Mouse (Mus musculus): Measurements from ENCODE around the gene Bsn.
A peak's percentile ranks its signal among the peaks of the same experiment; 100 is the strongest.

Bsn gene

DNA sequence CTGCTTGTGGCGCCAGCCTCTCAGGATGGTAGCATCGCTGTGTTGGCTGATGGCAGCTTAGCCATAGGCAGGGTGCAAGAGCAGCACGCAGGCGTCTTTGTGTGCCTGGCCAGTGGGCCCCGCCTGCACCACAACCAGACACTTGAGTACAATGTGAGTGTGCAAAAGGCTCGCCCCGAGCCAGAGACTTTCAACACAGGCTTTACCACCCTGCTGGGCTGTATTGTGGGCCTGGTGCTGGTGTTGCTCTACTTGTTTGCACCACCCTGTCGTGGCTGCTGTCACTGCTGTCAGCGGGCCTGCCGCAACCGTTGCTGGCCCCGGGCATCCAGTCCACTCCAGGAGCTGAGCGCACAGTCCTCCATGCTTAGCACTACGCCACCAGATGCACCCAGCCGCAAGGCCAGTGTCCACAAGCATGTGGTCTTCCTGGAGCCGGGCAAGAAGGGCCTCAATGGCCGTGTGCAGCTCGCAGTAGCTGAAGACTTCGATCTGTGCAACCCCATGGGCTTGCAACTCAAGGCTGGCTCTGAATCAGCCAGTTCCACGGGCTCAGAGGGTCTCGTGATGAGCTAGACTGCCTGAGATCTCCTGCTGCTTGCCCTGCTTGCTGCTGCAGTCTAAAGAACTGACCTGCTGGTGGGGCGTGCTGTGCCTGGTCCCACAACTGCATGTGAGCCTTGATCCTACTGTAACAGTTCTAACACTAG, 135.7 kb downstream of the Bsn start:
- no peak for DNase-seq (ENCODE audit: low spot score)

- no peak for DNase-seq (ENCODE audit: low spot score)
Observed at GRCm38 (mm10) chr9:108053665-108054225, 136.4 kb downstream of the Bsn start.

- DNase-seq (ENCODE audit: low spot score) = peak; percentile 98
Observed at GRCm38 (mm10) chr9:108052885-108053664, 137.1 kb downstream of the Bsn start, which contains the start of gene Amigo3. Gene Amigo3 (plus strand): TSS chr9:108053159.

DNA sequence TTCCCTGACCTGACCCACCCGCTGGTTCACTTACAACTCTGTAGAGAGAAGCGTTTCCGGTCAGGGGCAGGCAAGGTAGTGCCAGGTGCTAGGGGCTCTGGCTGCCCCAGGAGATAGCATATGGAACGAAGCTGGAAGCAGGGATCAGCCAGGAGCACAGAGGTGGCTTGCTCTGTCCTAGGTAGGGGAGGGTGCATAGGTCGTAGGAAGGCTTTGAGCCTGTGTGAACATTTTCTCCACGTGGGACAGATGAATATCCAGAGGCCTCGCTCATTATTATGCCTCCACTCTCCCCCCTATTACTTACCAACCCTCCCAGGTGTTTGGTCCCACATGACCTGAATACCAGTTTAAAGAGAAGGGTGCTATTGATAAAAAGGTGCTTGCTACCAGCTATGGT, 137.8 kb downstream of the Bsn start:
- DNase-seq (ENCODE audit: low spot score) = no peak

DNA sequence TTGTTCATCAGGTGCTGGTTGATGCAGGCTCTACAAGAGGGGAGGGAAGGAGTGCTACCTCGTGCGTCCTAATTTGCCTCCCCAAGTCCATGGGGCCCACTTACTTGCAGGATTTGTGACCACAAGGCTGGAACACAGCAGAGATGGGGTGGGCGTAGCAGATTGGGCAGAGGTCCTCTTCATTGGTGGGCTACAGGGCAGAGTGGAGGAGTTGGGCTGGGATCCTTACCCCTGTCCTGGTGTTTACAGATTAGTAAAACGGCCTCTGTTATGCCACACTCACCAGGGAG, 138.3 kb downstream of the Bsn start:
- no peak for DNase-seq (ENCODE audit: low spot score)

GRCm38 (mm10) chr9:108051184-108051930, 138.8 kb downstream of the Bsn start:
- no peak for DNase-seq (ENCODE audit: low spot score)

GRCm38 (mm10) chr9:108049561-108050251, 140.5 kb downstream of the Bsn start:
- DNase-seq (ENCODE audit: low spot score) = no peak

GRCm38 (mm10) chr9:108049016-108049455, 141.1 kb downstream of the Bsn start, which contains the start of gene Gmppb:
Gene Gmppb (plus strand): TSS chr9:108049242.
- DNase-seq (ENCODE audit: low spot score) = peak; percentile 91

DNA sequence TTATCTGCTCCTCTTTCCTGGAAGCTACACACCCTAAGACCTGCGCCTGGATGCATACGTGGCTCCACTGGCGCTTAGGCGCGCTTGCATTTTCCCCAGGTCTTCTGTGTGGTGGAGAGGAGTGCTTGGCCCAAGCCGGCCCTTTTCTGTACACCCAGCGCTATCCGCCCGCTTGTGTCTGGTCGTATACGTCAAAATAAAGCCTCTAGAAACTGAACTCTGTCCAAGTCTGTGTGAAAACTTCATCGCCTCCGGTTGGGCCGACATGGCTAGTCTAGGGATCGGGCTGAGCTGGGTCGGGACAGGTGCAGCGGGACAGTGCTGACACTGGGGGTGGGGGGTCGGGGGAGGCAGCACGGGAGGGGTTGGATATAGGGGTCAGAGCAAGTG, 141.6 kb downstream of the Bsn start:
- DNase-seq (ENCODE audit: low spot score) = no peak

DNA sequence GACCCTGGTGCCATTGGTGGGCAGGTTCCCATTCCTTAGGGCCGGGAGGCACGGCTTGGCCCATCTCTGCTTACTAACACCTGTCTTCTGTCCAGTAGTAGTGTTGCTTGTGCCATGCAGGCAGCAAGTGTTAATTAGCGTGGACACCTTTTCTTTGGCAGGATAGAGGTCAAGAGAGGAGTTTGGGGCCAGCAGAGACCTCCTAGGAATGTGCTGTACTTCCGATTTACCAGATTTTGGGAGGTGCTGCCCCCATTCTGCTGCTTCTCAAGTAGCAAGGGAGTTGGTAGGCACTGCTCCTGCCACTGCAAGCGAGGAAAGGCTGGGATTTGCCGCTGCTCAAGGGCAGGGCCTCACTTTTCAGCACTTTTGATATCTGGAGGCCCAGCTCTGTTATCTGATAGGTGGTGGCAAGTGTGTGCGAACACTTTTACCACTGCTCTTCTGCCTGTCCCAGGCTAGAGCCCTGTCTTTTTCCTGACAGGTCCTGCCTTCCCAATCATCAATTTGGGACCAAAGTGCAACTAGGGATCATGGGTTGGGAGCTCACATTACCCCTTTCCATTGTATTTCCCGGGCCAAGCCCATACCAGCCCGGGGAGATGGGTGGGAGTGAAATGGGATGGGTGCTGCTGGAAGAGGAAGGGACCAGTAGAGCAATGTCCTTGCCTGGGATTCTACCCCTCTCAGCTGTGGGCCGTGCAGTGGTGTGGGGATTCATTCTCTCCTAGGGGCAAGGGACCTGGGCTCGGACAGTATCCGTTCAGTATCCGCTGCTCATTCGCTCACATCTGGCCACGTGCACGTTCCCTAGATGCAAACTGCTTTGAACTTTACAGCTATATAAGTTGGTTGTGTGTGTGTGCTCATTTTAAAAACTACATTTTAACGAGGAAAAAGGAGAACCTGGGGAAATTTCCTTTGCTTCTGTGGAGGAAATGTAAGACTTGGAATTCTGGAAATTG, 142.3 kb downstream of the Bsn start:
- no peak for DNase-seq (ENCODE audit: low spot score)

DNA sequence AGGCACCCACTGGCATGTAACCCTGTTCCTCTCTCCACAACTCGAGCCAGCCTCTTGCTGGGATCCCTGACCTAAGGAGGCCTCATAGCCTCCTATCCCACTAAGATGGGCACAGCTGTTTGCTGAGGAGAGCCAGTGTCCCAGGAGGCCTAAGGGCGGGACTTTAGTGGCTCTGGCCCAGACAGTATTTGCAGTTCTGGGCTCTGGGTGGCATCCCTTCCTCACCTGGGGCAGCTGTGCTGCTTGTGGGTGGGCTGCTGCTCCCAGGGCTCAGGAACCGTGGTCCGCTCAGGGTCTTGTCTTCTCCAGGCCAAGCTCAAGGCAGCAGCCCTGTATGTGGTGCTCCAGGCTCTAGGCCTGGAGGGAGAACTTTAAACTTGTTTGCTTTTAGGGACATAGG, 143.6 kb downstream of the Bsn start:
- DNase-seq (ENCODE audit: low spot score) = no peak

Measured in layer of hippocampus, adult 9-10 months (tissue).